Mouse (Mus musculus) heart, embryonic 14.5 days (tissue): Measurements from ENCODE around the gene Iffo1. TPM values are rescaled to one million over a fixed set of nuclear protein-coding genes. Genes with fewer than 3 reads are reported as not detected.

Experiments used
- ATAC-seq: fragments of 200-750 bp; cut with Nextera tagmentation; 2 replicates; pipeline ENCODE4 v1.8.0; 2017; ENCODE audit warnings: low read depth, moderate TSS enrichment; ENCODE audit not compliant: insufficient number of reproducible peaks, insufficient read depth, low FRiP score
- H3K27ac ChIP-seq, 2 experiments: fragments of 200-500 bp in 1 of 2; fragments of 300-500 bp in 1 of 2; sonication (generic) in 1 of 2; replicated peaks in 1 of 2; 2 replicates each; pipeline ENCODE4 v1.5.1; 2012 to 2014; ENCODE audit warnings: low read depth in 2 of 2, low read length in 2 of 2, control low read depth in 1 of 2, mild to moderate bottlenecking in 1 of 2, mixed read lengths in 1 of 2; ENCODE audit not compliant: control insufficient read depth in 1 of 2, insufficient read depth in 1 of 2
- H3K27me3 ChIP-seq: fragments of 300-500 bp; sonication (generic); 2 replicates; pipeline ENCODE4 v1.6.1; 2014; ENCODE audit warnings: mild to moderate bottlenecking, low read length, control low read depth; ENCODE audit not compliant: control insufficient read depth, insufficient read depth
- H3K36me3 ChIP-seq: fragments of 300-500 bp; sonication (generic); 2 replicates; pipeline ENCODE4 v1.6.1; 2014; ENCODE audit warnings: mild to moderate bottlenecking, control low read depth, low read length, mixed read lengths; ENCODE audit not compliant: control insufficient read depth, insufficient read depth
- H3K4me1 ChIP-seq, 2 experiments: fragments of 200-500 bp in 1 of 2; fragments of 300-500 bp in 1 of 2; sonication (generic) in 1 of 2; 2 replicates each; pipeline ENCODE4 v1.6.1; 2012 to 2014; ENCODE audit warnings: low read length in 2 of 2, control low read depth in 1 of 2, mixed read lengths in 1 of 2; ENCODE audit not compliant: control insufficient read depth in 2 of 2, insufficient read depth in 2 of 2
- H3K4me2 ChIP-seq: fragments of 300-500 bp; sonication (generic); 2 replicates; pipeline ENCODE4 v1.6.1; 2014; ENCODE audit warnings: mild to moderate bottlenecking, low read length
- H3K4me3 ChIP-seq, 2 experiments: fragments of 200-500 bp in 1 of 2; fragments of 300-500 bp in 1 of 2; sonication (generic) in 1 of 2; 2 replicates each; pipeline ENCODE4 v1.5.1; 2012 to 2014; ENCODE audit warnings: low read length in 2 of 2, mild to moderate bottlenecking in 2 of 2, control low read depth in 1 of 2, low read depth in 1 of 2, moderate library complexity in 1 of 2; ENCODE audit not compliant: control insufficient read depth in 1 of 2, insufficient read depth in 1 of 2
- H3K9ac ChIP-seq: fragments of 300-500 bp; sonication (generic); 2 replicates; pipeline ENCODE4 v1.6.1; 2014; ENCODE audit warnings: mild to moderate bottlenecking, low read length
- H3K9me3 ChIP-seq: fragments of 300-500 bp; sonication (generic); 2 replicates; pipeline ENCODE4 v1.6.1; 2016; ENCODE audit warnings: low read length, control low read depth; ENCODE audit not compliant: control insufficient read depth
- WGBS: fragments of 180-500 bp; shearing (Covaris S2); extraction: QIAGEN DNeasy Blood & Tissue Kit; methylation state at CpG from one replicate; pipeline ENCODE4 v1.1.7; 2014; 5-methylcytosine and 5-hydroxymethylcytosine counted together
- polyA plus RNA-seq: library from polyadenylated mRNA; unstranded; fragments of >200 nt; fragmentation: Nextera tagmentation; extraction: Ambion mirVana; gene quantifications from 2 replicates; pipeline ENCODE4 v1.2.1, GENCODE M21; 2014

The Iffo1 gene
- polyA plus RNA-seq, 1 experiment from 2014 or later, result 9.7 TPM

DNA sequence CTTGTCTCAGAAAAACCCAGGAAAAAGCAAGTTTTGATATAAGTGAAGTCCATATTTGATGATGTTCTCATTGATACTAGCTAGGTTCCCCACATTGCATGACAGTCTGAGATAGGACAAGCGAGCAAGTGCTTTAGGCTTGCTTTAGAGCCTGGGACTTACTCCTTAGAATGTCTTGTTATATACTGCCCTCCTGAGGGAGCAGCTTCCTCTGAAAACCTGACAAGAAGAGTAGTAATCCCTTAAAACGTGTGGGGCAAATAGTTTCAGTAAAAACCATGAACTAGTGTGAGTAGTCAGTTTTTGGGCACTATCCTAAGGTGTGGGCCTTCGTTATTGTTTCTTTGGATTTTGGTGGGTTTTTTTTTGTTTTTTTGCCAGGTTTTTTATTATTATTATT lies 1.9 kb upstream of the Iffo1 start:
- 81% methylated on average over 3 of the region's 3 CpGs for WGBS
- Histone ChIP-seq H3K4me1 (peaks cover 20 to 30% of the 10 kb centered on the region in 2 experiments), H3K9me3 (no peaks in the 10 kb centered on the region), H3K27me3 (no peaks in the 10 kb centered on the region), H3K4me3 (no peak overlapping the region), H3K36me3 (peaks cover 64% of the 10 kb centered on the region), H3K27ac (no peak overlapping the region), H3K4me2 (no peak overlapping the region), H3K9ac (no peak overlapping the region)
- ATAC-seq, result no peak

DNA sequence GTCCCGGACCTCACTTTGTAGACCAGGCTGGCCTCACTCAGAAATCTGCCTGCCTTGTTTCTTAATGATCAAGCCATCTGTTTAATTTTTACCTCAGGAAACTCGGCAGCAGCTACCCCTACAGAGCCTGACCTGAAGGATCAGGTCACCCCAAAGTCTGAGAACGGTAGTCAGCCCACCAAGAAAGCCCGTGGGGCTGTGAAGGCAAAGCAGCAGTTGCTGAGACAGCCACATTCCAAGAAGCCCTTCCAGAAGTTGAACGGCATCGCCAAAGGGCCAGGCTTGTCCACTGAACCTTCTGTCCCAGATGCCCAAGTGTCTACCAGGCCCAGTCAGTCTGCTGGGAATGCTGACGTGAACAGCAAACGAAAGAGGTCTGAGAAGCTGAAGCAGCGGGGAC lies 1.1 kb upstream of the Iffo1 start:
- Histone ChIP-seq H3K36me3 (peaks cover 56% of the 10 kb centered on the region), H3K27ac (no peak overlapping the region), H3K4me3 (no peak overlapping the region), H3K4me1 (peaks cover 26 to 37% of the 10 kb centered on the region in 2 experiments), H3K27me3 (no peaks in the 10 kb centered on the region), H3K9me3 (no peaks in the 10 kb centered on the region), H3K9ac (no peak overlapping the region), H3K4me2 (no peak overlapping the region)
- ATAC-seq, result no peak
- whole genome bisulfite sequencing, result 86% methylated on average over 9 of the region's 9 CpGs

DNA sequence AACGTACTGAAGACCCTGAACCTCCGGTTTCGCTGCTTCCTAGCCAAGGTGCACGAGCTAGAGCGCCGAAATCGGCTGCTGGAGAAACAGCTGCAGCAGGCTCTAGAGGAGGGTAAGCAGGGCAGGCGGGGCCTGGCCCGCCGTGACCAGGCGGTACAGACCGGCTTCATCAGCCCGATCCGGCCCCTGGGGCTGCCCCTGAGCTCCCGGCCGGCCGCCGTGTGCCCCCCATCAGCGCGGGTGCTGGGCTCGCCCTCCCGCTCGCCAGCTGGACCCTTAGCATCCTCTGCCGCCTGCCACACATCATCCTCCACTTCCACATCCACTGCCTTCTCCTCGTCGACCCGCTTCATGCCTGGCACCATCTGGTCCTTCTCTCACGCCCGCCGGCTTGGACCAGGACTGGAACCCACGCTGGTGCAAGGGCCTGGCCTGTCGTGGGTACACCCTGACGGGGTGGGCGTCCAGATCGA lies 474 bp downstream of the Iffo1 start:
- Histone ChIP-seq H3K4me3 (peak overlapping the region; percentile 81 to 83), H3K9me3 (no peaks in the 10 kb centered on the region), H3K4me1 (peaks cover 36 to 52% of the 10 kb centered on the region in 2 experiments), H3K4me2 (peak overlapping the region; percentile 87), H3K27me3 (no peaks in the 10 kb centered on the region), H3K27ac (peak overlapping the region; percentile 86 to 92), H3K36me3 (peaks cover 40% of the 10 kb centered on the region), H3K9ac (peak overlapping the region; percentile 89)
- ATAC-seq, result peak; percentile 3; the same call in 1 of the 2 replicates
- under 1% methylated on average over 34 of the region's 35 CpGs for WGBS

DNA sequence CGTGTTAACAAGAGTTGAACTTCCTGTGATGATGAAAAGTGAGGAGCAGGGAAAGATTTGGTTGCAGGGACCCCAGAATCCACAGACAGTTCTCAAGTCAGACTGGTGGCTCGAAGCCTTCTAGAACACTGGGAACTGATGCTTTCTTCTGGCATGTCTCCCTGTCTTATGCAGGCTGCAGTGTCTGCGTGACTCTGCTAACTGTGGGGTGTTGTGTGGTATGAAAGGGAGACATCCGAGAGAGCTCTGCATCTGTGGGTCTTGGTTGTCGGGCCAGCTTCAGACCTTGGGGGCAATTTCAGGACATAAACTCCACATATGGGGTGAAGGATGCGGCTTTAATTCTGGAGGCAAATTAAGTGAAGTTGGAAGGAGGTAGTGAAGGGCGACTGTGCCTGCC lies 1.1 kb downstream of the Iffo1 start:
- H3K27me3 ChIP-seq, result no peaks in the 10 kb centered on the region
- peaks cover 36 to 52% of the 10 kb centered on the region in 2 experiments for H3K4me1 ChIP-seq
- peaks cover 37% of the 10 kb centered on the region for H3K36me3 ChIP-seq
- peak overlapping the region; percentile 87 for H3K4me2 ChIP-seq
- peak overlapping the region; percentile 81 to 83 for H3K4me3 ChIP-seq
- H3K9me3 ChIP-seq, result no peaks in the 10 kb centered on the region
- 40% methylated on average over 7 of the region's 7 CpGs for WGBS
- no peak for ATAC-seq
- peak overlapping the region in 1 of 2 experiments; percentile 92; a peak in 1 of 4 replicates for H3K27ac ChIP-seq
- peak overlapping the region; percentile 89 for H3K9ac ChIP-seq

DNA sequence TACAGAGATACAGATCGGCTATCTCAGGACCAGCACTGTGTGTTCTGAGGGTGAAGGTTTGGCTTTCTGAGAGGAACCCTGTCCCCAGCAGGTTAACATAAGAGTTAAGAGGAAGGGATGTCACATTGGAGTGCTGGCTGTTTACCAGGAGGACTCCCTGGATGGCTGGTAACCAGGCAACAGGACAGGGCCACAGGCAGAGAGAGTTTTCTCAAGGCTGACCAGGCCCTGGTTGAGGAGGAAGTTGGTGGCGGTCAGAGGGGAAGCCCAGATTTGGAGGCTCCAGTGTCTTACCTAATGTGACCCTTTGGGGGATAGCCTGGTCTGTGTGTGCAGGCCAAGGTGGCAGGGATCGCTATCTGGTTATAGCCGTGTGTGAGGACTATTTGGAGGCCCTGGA lies 1.8 kb downstream of the Iffo1 start:
- 41% methylated on average over 4 of the region's 4 CpGs for WGBS
- Histone ChIP-seq H3K36me3 (peaks cover 37% of the 10 kb centered on the region), H3K27ac (peak overlapping the region; percentile 17 to 95; a peak in 2 of 4 replicates), H3K9me3 (no peaks in the 10 kb centered on the region), H3K27me3 (no peaks in the 10 kb centered on the region), H3K4me1 (peaks cover 36 to 52% of the 10 kb centered on the region in 2 experiments), H3K4me2 (peak overlapping the region; percentile 87), H3K9ac (peak overlapping the region; percentile 70), H3K4me3 (peak overlapping the region; percentile 2 to 6; a peak in 1 of 4 replicates)
- ATAC-seq, result no peak

DNA sequence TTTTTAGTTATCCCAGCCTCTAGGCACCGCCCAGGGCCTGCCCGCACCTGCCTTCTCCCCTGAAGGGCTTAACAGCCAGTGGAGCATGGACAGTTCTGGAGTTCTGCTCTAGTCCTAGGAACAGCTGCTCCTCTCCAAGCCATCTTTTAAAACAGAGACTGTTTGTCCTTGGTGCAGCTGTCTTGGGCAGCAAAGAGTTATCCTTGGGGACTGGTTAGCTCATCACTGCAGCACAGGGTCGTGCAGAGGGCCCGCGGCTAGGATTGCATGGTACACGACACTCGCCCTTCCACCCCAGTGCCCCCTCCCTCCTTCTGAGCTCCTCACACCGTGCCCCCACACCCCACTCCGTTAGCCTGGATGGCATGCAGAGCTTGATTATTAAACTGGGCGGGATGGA lies 2.3 kb downstream of the Iffo1 start:
- Histone ChIP-seq H3K9ac (peak overlapping the region; percentile 70), H3K4me3 (peak overlapping the region; percentile 2 to 6; a peak in 1 of 4 replicates), H3K9me3 (no peaks in the 10 kb centered on the region), H3K27me3 (no peaks in the 10 kb centered on the region), H3K4me1 (peaks cover 36 to 52% of the 10 kb centered on the region in 2 experiments), H3K27ac (peak overlapping the region; percentile 17 to 95; a peak in 2 of 4 replicates), H3K36me3 (peaks cover 37% of the 10 kb centered on the region), H3K4me2 (peak overlapping the region; percentile 87)
- WGBS, result 47% methylated on average over 10 of the region's 10 CpGs
- no peak for ATAC-seq

DNA sequence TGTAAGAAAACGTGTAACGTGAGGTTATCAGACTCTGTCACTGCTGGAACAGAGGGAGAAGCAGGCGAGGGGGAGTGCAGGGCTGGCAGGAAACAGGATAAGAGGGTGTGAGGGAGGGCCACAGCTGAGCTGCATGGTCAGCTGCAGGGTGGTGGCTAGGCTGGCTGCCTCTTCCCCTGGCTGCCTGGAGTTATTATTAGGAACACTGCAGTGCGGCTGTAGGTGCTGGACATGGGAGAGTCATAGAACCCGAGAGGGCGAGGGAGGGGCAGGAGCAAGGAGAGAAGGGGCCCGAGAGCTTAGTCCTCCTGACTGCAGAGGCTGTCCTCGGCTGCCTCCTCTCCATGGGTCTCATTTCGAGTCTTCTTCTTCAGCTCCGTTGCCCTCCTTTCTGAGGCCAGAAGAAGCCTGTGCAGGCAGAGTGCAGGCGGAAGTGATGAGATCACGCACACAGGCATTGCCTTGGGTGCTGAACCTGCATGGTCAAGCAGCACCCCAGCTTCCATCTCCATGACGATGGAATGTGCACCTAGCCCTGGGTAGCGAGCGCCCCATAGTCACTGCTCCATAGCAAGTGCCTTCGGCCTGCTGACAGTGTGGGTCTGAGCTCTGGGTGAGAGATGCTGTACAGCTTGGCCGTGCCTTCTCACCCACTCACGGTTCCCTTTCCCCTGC lies 3.3 kb downstream of the Iffo1 start:
- peak overlapping the region in 1 of 2 experiments; percentile 19; a peak in 1 of 4 replicates for H3K4me3 ChIP-seq

More for the DNA sequence above, 3.3 kb downstream of the Iffo1 start:
- 23% methylated on average over 18 of the region's 18 CpGs for WGBS
- Histone ChIP-seq H3K4me1 (peaks cover 36 to 52% of the 10 kb centered on the region in 2 experiments), H3K9me3 (no peaks in the 10 kb centered on the region), H3K9ac (peak overlapping the region; percentile 70), H3K27ac (peak overlapping the region; percentile 79 to 95), H3K36me3 (peaks cover 37% of the 10 kb centered on the region), H3K27me3 (no peaks in the 10 kb centered on the region), H3K4me2 (peak overlapping the region; percentile 87)
- ATAC-seq, result peak; percentile 75
